Mouse (Mus musculus): Measurements from ENCODE around the gene Pard3b.

Pard3b gene

GRCm38 (mm10) chr1:61638347-61639111 is at the start of gene Pard3b:
Gene Pard3b, plus strand, starts transcription at chr1:61638824.
- peak; percentile 83 for DNase-seq (ENCODE audit: low spot score)

GRCm38 (mm10) chr1:61616176-61616575 is 22.4 kb upstream of the Pard3b start:
- DNase-seq (ENCODE audit: low spot score): peak; percentile 4

- DNase-seq (ENCODE audit: low spot score): no peak
Observed at GRCm38 (mm10) chr1:61620651-61621050, 18.0 kb upstream of the Pard3b start.

- DNase-seq (ENCODE audit: low spot score): no peak
Observed at GRCm38 (mm10) chr1:61629857-61630256, 8.8 kb upstream of the Pard3b start.

- DNase-seq (ENCODE audit: low spot score): peak; percentile 36
Observed at GRCm38 (mm10) chr1:61639114-61640093, 780 bp downstream of the Pard3b start.

GRCm38 (mm10) chr1:61641880-61642279 is 3.3 kb downstream of the Pard3b start:
- no peak for DNase-seq (ENCODE audit: low spot score)

- no peak for DNase-seq (ENCODE audit: low spot score)
Observed at GRCm38 (mm10) chr1:61645062-61645461, 6.4 kb downstream of the Pard3b start.

- no peak for DNase-seq (ENCODE audit: low spot score)
Observed at GRCm38 (mm10) chr1:61649964-61650363, 11.3 kb downstream of the Pard3b start.

GRCm38 (mm10) chr1:61651454-61652271 is 13.0 kb downstream of the Pard3b start:
- DNase-seq (ENCODE audit: low spot score): peak; percentile 46

GRCm38 (mm10) chr1:61657760-61658159 is 19.1 kb downstream of the Pard3b start:
- DNase-seq (ENCODE audit: low spot score): no peak

- no peak for DNase-seq (ENCODE audit: low spot score)
Observed at GRCm38 (mm10) chr1:61659931-61660330, 21.3 kb downstream of the Pard3b start.

GRCm38 (mm10) chr1:61685221-61685814 is 46.7 kb downstream of the Pard3b start:
- peak; percentile 83 for DNase-seq (ENCODE audit: low spot score)

GRCm38 (mm10) chr1:61685921-61686320 is 47.3 kb downstream of the Pard3b start:
- peak; percentile 59 for DNase-seq (ENCODE audit: low spot score)

- DNase-seq (ENCODE audit: low spot score): peak; percentile 40
Observed at GRCm38 (mm10) chr1:61688301-61688700, 49.7 kb downstream of the Pard3b start.

GRCm38 (mm10) chr1:61698462-61699218 is 60.0 kb downstream of the Pard3b start:
- DNase-seq (ENCODE audit: low spot score): no peak

- no peak for DNase-seq (ENCODE audit: low spot score)
Observed at GRCm38 (mm10) chr1:61709812-61710211, 71.2 kb downstream of the Pard3b start.

- DNase-seq (ENCODE audit: low spot score): no peak
Observed at GRCm38 (mm10) chr1:61711523-61711922, 72.9 kb downstream of the Pard3b start.

- no peak for DNase-seq (ENCODE audit: low spot score)
Observed at GRCm38 (mm10) chr1:61729654-61730053, 91.0 kb downstream of the Pard3b start.

- no peak for DNase-seq (ENCODE audit: low spot score)
Observed at GRCm38 (mm10) chr1:61736550-61736949, 97.9 kb downstream of the Pard3b start.

GRCm38 (mm10) chr1:61742831-61743230 is 104.2 kb downstream of the Pard3b start:
- no peak for DNase-seq (ENCODE audit: low spot score)

- no peak for DNase-seq (ENCODE audit: low spot score)
Observed at GRCm38 (mm10) chr1:61747481-61747880, 108.9 kb downstream of the Pard3b start.

Data from embryo, embryonic 10.5 days (tissue).